Mouse (Mus musculus) layer of hippocampus, adult 6 months (tissue): ENCODE measurements around the gene Slf2. TPM values are rescaled to one million over a fixed set of nuclear protein-coding genes. Genes with fewer than 3 reads are reported as not detected.

Experiments
- long read RNA-seq, 2 experiments: library from polyadenylated mRNA; unstranded; transcript quantifications; one replicate each; pipeline ENCODE4 v2.0.0; 2019 to 2020
- polyA plus RNA-seq: library from polyadenylated mRNA; unstranded; fragments of <200 nt; fragmentation: Nextera tagmentation; gene quantifications from 2 replicates; pipeline ENCODE4 v1.2.3, GENCODE M21; 2021

Slf2 gene
- 5.5 and 6.1 TPM in 2 replicates for polyA plus RNA-seq
- long read RNA-seq, experiment 1, full-length matches to known transcripts, result 1 of 14 reads
- long read RNA-seq, experiment 1, partial matches to known transcripts, result 9 of 14 reads
- long read RNA-seq, experiment 1, other reads (novel, unspliced or antisense), result 4 of 14 reads
- long read RNA-seq, experiment 2, full-length matches to known transcripts, result 14 of 35 reads
- long read RNA-seq, experiment 2, partial matches to known transcripts, result 20 of 35 reads
- long read RNA-seq, experiment 2, other reads (novel, unspliced or antisense), result 1 of 35 reads

GRCm38 (mm10) chr19:44930744-44931453, at the start of gene Slf2:
Gene Slf2, plus strand, starts transcription at chr19:44931151.

GRCm38 (mm10) chr19:44988831-44989566, 58.0 kb downstream of the Slf2 start, which contains the start of gene Sema4g:
Gene Sema4g, plus strand, starts transcription at chr19:44989101.

GRCm38 (mm10) chr19:45005444-45005843, 74.5 kb downstream of the Slf2 start, which contains the start of gene Twnk:
Gene Twnk, plus strand, starts transcription at chr19:45005663.

GRCm38 (mm10) chr19:45005957-45006712, 75.2 kb downstream of the Slf2 start, which contains the start of gene Mrpl43:
Gene Mrpl43, minus strand, starts transcription at chr19:45006442.

GRCm38 (mm10) chr19:45014335-45014971, 83.5 kb downstream of the Slf2 start, which contains the start of gene Lzts2:
Gene Lzts2, plus strand, starts transcription at chr19:45014414.

Other genes starting within 250 kb of the Slf2 start
- gene Pax2, start 175.1 kb upstream of the Slf2 start, polyA plus RNA-seq, result 0.04 and 0.06 TPM in 2 replicates
- gene Sema4g, start 58.0 kb downstream of the Slf2 start, polyA plus RNA-seq, result 1.6 and 1.9 TPM in 2 replicates
- gene Twnk, start 74.5 kb downstream of the Slf2 start, polyA plus RNA-seq, result 4.9 and 5.5 TPM in 2 replicates
- 85.6 and 97.1 TPM in 2 replicates for gene Mrpl43, start 75.3 kb downstream of the Slf2 start, polyA plus RNA-seq
- gene Lzts2, start 83.3 kb downstream of the Slf2 start, polyA plus RNA-seq, result 13.1 and 15.1 TPM in 2 replicates
- gene Pdzd7, start 114.6 kb downstream of the Slf2 start, polyA plus RNA-seq, result 0.31 and 0.59 TPM in 2 replicates
- gene Sfxn3, start 116.4 kb downstream of the Slf2 start, polyA plus RNA-seq, result 59.0 and 81.7 TPM in 2 replicates
- gene Kazald1, start 144.1 kb downstream of the Slf2 start, polyA plus RNA-seq, result 6.4 and 9.0 TPM in 2 replicates
- not detected in 2 replicates for gene Tlx1, start 219.5 kb downstream of the Slf2 start, polyA plus RNA-seq